Mouse (Mus musculus) liver, embryonic 14.5 days (tissue): ENCODE data around the gene Olfr1375. TPM values are rescaled to one million over a fixed set of nuclear protein-coding genes. Genes with fewer than 3 reads are reported as not detected.

Experiments used
- ATAC-seq: fragments of 200-750 bp; cut with Nextera tagmentation; 2 replicates; pipeline ENCODE4 v1.8.0; 2017; ENCODE audit warnings: moderate number of reproducible peaks, mild to moderate bottlenecking, moderate library complexity; ENCODE audit not compliant: insufficient read depth
- DNase-seq, 3 experiments: peaks; one replicate each; pipeline ENCODE4 v3.0.0-alpha.2; 2012 to 2013; ENCODE audit warnings: low read depth in 3 of 3, low spot score in 3 of 3
- H3K27ac ChIP-seq: fragments of 300-500 bp; sonication (generic); 2 replicates; pipeline ENCODE4 v1.5.1; 2014; ENCODE audit warnings: moderate library complexity, mild to moderate bottlenecking, control low read depth, inconsistent platforms
- H3K27me3 ChIP-seq: fragments of 300-500 bp; sonication (generic); 2 replicates; pipeline ENCODE4 v1.6.1; 2014; ENCODE audit warnings: mild to moderate bottlenecking, low read length, moderate library complexity; ENCODE audit not compliant: control insufficient read depth, insufficient read depth
- H3K36me3 ChIP-seq: fragments of 300-500 bp; sonication (generic); replicated peaks from 2 replicates; pipeline ENCODE4 v1.6.1; 2014; ENCODE audit warnings: low read depth; ENCODE audit not compliant: control insufficient read depth, insufficient read depth
- H3K4me1 ChIP-seq, 2 experiments: fragments of 200-500 bp in 1 of 2; fragments of 300-500 bp in 1 of 2; sonication (generic) in 1 of 2; replicated peaks; 2 replicates each; pipeline ENCODE4 v1.6.1; 2012 to 2014; ENCODE audit warnings: antibody characterized with exemption in 1 of 2, inconsistent platforms in 1 of 2, low read length in 1 of 2; ENCODE audit not compliant: control insufficient read depth in 2 of 2, insufficient read depth in 2 of 2
- H3K4me2 ChIP-seq: fragments of 300-500 bp; sonication (generic); 2 replicates; pipeline ENCODE4 v1.6.1; 2014; ENCODE audit warnings: low read depth, mild to moderate bottlenecking, control low read depth, moderate library complexity
- H3K4me3 ChIP-seq, 2 experiments: fragments of 200-500 bp in 1 of 2; fragments of 300-500 bp in 1 of 2; sonication (generic) in 1 of 2; 2 replicates each; pipeline ENCODE4 v1.5.1; 2012 to 2014; ENCODE audit warnings: low read depth in 2 of 2, low read length in 2 of 2, mild to moderate bottlenecking in 2 of 2, control low read depth in 1 of 2, inconsistent platforms in 1 of 2, moderate library complexity in 1 of 2; ENCODE audit not compliant: insufficient read depth in 1 of 2
- H3K9ac ChIP-seq: fragments of 300-500 bp; sonication (generic); replicated peaks from 2 replicates; pipeline ENCODE4 v1.6.1; 2014; ENCODE audit warnings: mild to moderate bottlenecking, control low read depth, moderate library complexity
- H3K9me3 ChIP-seq: fragments of 300-500 bp; sonication (generic); 2 replicates; pipeline ENCODE4 v1.6.1; 2016; ENCODE audit warnings: low read length, mixed read lengths; ENCODE audit not compliant: control insufficient read depth
- CTCF ChIP-seq: IDR thresholded peaks from 2 replicates; pipeline ENCODE4 v1.5.1; 2016; ENCODE audit warnings: antibody characterized with exemption, low read depth, control low read depth
- EP300 ChIP-seq: IDR thresholded peaks from 2 replicates; pipeline ENCODE4 v1.6.1; 2016; ENCODE audit warnings: antibody characterized with exemption, low read depth
- WGBS: fragments of 180-500 bp; shearing (Covaris S2); extraction: QIAGEN DNeasy Blood & Tissue Kit; methylation state at CpG from one replicate; pipeline ENCODE4 v1.1.7; 2014; ENCODE audit not compliant: insufficient replicate concordance; 5-methylcytosine and 5-hydroxymethylcytosine counted together
- polyA plus RNA-seq, 2 experiments: library from polyadenylated mRNA; depleted of rRNA in 1 of 2; stranded (reverse) in 1 of 2; unstranded in 1 of 2; fragments of >200 nt; fragmentation: Nextera tagmentation in 1 of 2; extraction: Ambion mirVana in 1 of 2; gene quantifications; 2 replicates each; pipeline versions ENCODE4 v1.2.1 to v1.2.3; 2012 to 2014

Gene Olfr1375
- polyA plus RNA-seq, 2 experiments, result not detected

GRCm38 (mm10) chr11:51063841-51064240 is 15.9 kb downstream of the Olfr1375 start:
- WGBS, result 80% methylated on average over 8 of the region's 8 CpGs
- H3K4me1 ChIP-seq, result peaks cover 0 to 2% of the 10 kb centered on the region in 2 experiments; a peak in 1 of 4 replicates
- no peak for ATAC-seq
- DNase-seq, result no peak
- H3K9me3 ChIP-seq, result no peaks in the 10 kb centered on the region
- H3K9ac ChIP-seq, result no peak overlapping the region
- H3K4me2 ChIP-seq, result no peak overlapping the region
- TF ChIP-seq CTCF (no peak), EP300 (no peak)
- H3K27ac ChIP-seq, result no peak overlapping the region
- no peaks in the 10 kb centered on the region for H3K27me3 ChIP-seq
- no peaks in the 10 kb centered on the region for H3K36me3 ChIP-seq
- no peak overlapping the region for H3K4me3 ChIP-seq

DNA sequence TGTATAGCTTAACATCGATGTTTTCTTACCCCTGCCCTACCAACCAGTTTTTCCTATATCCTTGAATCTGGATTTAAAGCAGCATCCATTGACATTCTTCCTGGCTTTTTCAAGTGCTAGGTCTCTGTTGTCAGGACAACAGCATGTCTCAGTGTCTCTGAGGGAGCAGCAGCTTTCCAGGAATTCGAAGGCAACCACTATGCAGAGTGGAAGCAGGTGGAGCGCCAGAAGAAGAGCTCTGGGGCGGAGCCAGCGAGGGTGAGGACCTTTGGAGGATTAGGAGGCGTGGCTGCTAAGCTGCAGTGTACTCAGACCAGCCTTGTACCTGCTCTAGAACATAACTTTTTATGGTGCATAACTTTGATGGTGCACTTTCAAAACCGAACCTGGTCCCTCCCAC is 36.6 kb downstream of the Olfr1375 start:
- DNase-seq, result no peak
- H3K4me3 ChIP-seq, result no peak overlapping the region
- no peak overlapping the region for H3K4me2 ChIP-seq
- H3K9ac ChIP-seq, result no peak overlapping the region
- H3K36me3 ChIP-seq, result no peaks in the 10 kb centered on the region
- no peaks in the 10 kb centered on the region for H3K4me1 ChIP-seq
- no peaks in the 10 kb centered on the region for H3K27me3 ChIP-seq
- ATAC-seq, result no peak
- TF ChIP-seq EP300, result no peak
- TF ChIP-seq CTCF, result no peak
- H3K9me3 ChIP-seq, result no peaks in the 10 kb centered on the region
- 40% methylated on average over 7 of the region's 7 CpGs for WGBS
- no peak overlapping the region for H3K27ac ChIP-seq

DNA sequence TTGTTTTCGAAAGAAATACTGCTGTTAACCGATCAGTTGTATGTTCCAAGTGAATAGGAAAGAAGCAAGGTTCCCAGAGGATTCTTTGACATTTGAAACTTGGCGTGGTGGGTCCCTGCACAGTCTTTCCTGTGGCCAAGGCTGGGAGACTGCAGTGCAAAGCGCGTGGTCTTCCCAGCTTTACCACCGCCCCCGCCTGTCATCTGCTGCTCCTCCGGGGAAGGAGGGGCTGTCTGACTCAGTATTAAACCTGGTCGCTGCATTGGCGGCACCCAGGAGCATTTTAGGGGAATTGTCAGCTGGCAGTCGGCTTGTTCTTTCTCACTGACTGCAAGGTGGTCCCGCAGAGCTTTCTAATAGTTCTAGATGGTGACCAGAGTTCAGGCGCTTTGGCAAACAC is 37.4 kb downstream of the Olfr1375 start:
- H3K9ac ChIP-seq, result no peak overlapping the region
- H3K4me3 ChIP-seq, result no peak overlapping the region
- 51% methylated on average over 13 of the region's 13 CpGs for WGBS
- no peak for DNase-seq
- no peak for TF ChIP-seq EP300
- TF ChIP-seq CTCF, result no peak
- H3K27me3 ChIP-seq, result no peaks in the 10 kb centered on the region
- no peaks in the 10 kb centered on the region for H3K36me3 ChIP-seq
- no peak for ATAC-seq
- H3K27ac ChIP-seq, result no peak overlapping the region
- no peaks in the 10 kb centered on the region for H3K9me3 ChIP-seq
- no peaks in the 10 kb centered on the region for H3K4me1 ChIP-seq
- no peak overlapping the region for H3K4me2 ChIP-seq

Other genes with a start within 250 kb of the Olfr1375 start
- 0.26 and 0.42 TPM in 2 replicates for gene Zfp354c, start 220.4 kb upstream of the Olfr1375 start, polyA plus RNA-seq (2012; rRNA removed)
- gene Zfp354c, start 220.4 kb upstream of the Olfr1375 start, polyA plus RNA-seq (2014; fragmentation: Nextera tagmentation; extraction: Ambion mirVana), result 0.65 and 0.69 TPM in 2 replicates
- 0.04 and 0.08 TPM in 2 replicates for gene Zfp879, start 206.6 kb upstream of the Olfr1375 start, polyA plus RNA-seq (2012; rRNA removed)
- 0.04 and 0.13 TPM in 2 replicates for gene Zfp879, start 206.6 kb upstream of the Olfr1375 start, polyA plus RNA-seq (2014; fragmentation: Nextera tagmentation; extraction: Ambion mirVana)
- gene Grm6, start 197.4 kb upstream of the Olfr1375 start, polyA plus RNA-seq (2012; rRNA removed), result 0.10 and 0.15 TPM in 2 replicates
- 0.04 TPM in 1 of 2 replicates, not detected in the other for gene Grm6, start 197.4 kb upstream of the Olfr1375 start, polyA plus RNA-seq (2014; fragmentation: Nextera tagmentation; extraction: Ambion mirVana)
- gene Zfp454, start 160.5 kb upstream of the Olfr1375 start, polyA plus RNA-seq (2012; rRNA removed), result 0.16 and 0.26 TPM in 2 replicates
- gene Zfp454, start 160.5 kb upstream of the Olfr1375 start, polyA plus RNA-seq (2014; fragmentation: Nextera tagmentation; extraction: Ambion mirVana), result 0.22 and 0.38 TPM in 2 replicates
- gene Zfp2, start 131.9 kb upstream of the Olfr1375 start, polyA plus RNA-seq (2012; rRNA removed), result 0.45 and 0.70 TPM in 2 replicates
- 2.0 and 2.6 TPM in 2 replicates for gene Zfp2, start 131.9 kb upstream of the Olfr1375 start, polyA plus RNA-seq (2014; fragmentation: Nextera tagmentation; extraction: Ambion mirVana)
- gene Zfp354b, start 116.5 kb upstream of the Olfr1375 start, polyA plus RNA-seq (2012; rRNA removed), result 0.06 and 0.07 TPM in 2 replicates
- 0.08 TPM in 2 replicates for gene Zfp354b, start 116.5 kb upstream of the Olfr1375 start, polyA plus RNA-seq (2014; fragmentation: Nextera tagmentation; extraction: Ambion mirVana)
- gene 4933414I15Rik, start 104.3 kb upstream of the Olfr1375 start, polyA plus RNA-seq (2012; rRNA removed), result not detected in 2 replicates
- not detected in 2 replicates for gene 4933414I15Rik, start 104.3 kb upstream of the Olfr1375 start, polyA plus RNA-seq (2014; fragmentation: Nextera tagmentation; extraction: Ambion mirVana)
- gene Prop1, start 94.3 kb upstream of the Olfr1375 start, polyA plus RNA-seq (2012; rRNA removed), result not detected in 2 replicates
- gene Prop1, start 94.3 kb upstream of the Olfr1375 start, polyA plus RNA-seq (2014; fragmentation: Nextera tagmentation; extraction: Ambion mirVana), result not detected in 2 replicates
- gene Olfr1378, start 81.6 kb upstream of the Olfr1375 start, polyA plus RNA-seq (2012; rRNA removed), result not detected in 2 replicates
- gene Olfr1378, start 81.6 kb upstream of the Olfr1375 start, polyA plus RNA-seq (2014; fragmentation: Nextera tagmentation; extraction: Ambion mirVana), result not detected in 2 replicates
- not detected in 2 replicates for gene Olfr1377, start 66.1 kb upstream of the Olfr1375 start, polyA plus RNA-seq (2012; rRNA removed)
- not detected in 2 replicates for gene Olfr1377, start 66.1 kb upstream of the Olfr1375 start, polyA plus RNA-seq (2014; fragmentation: Nextera tagmentation; extraction: Ambion mirVana)
- not detected in 2 replicates for gene Olfr51, start 44.5 kb upstream of the Olfr1375 start, polyA plus RNA-seq (2012; rRNA removed)
- gene Olfr51, start 44.5 kb upstream of the Olfr1375 start, polyA plus RNA-seq (2014; fragmentation: Nextera tagmentation; extraction: Ambion mirVana), result not detected in 2 replicates
- gene Olfr54, start 33.9 kb upstream of the Olfr1375 start, polyA plus RNA-seq (2012; rRNA removed), result not detected in 2 replicates
- not detected in 2 replicates for gene Olfr54, start 33.9 kb upstream of the Olfr1375 start, polyA plus RNA-seq (2014; fragmentation: Nextera tagmentation; extraction: Ambion mirVana)
- gene Zfp354a, start 11.1 kb downstream of the Olfr1375 start, polyA plus RNA-seq (2012; rRNA removed), result 0.47 and 1.1 TPM in 2 replicates
- gene Zfp354a, start 11.1 kb downstream of the Olfr1375 start, polyA plus RNA-seq (2014; fragmentation: Nextera tagmentation; extraction: Ambion mirVana), result 1.00 and 1.1 TPM in 2 replicates
- not detected in 2 replicates for gene Gm12569, start 172.4 kb downstream of the Olfr1375 start, polyA plus RNA-seq (2012; rRNA removed)
- gene Gm12569, start 172.4 kb downstream of the Olfr1375 start, polyA plus RNA-seq (2014; fragmentation: Nextera tagmentation; extraction: Ambion mirVana), result not detected in 2 replicates
- 34.1 and 49.9 TPM in 2 replicates for gene Clk4, start 213.6 kb downstream of the Olfr1375 start, polyA plus RNA-seq (2012; rRNA removed)
- gene Clk4, start 213.6 kb downstream of the Olfr1375 start, polyA plus RNA-seq (2014; fragmentation: Nextera tagmentation; extraction: Ambion mirVana), result 45.2 and 55.8 TPM in 2 replicates
- gene BC049762, start 214.9 kb downstream of the Olfr1375 start, polyA plus RNA-seq (2012; rRNA removed), result 0.18 and 0.38 TPM in 2 replicates
- 0.57 and 0.63 TPM in 2 replicates for gene BC049762, start 214.9 kb downstream of the Olfr1375 start, polyA plus RNA-seq (2014; fragmentation: Nextera tagmentation; extraction: Ambion mirVana)
- 0.19 TPM in 2 replicates for gene Col23a1, start 241.8 kb downstream of the Olfr1375 start, polyA plus RNA-seq (2012; rRNA removed)
- 0.10 and 0.11 TPM in 2 replicates for gene Col23a1, start 241.8 kb downstream of the Olfr1375 start, polyA plus RNA-seq (2014; fragmentation: Nextera tagmentation; extraction: Ambion mirVana)